Mouse (Mus musculus) erythroblast, embryonic 14.5 days (primary cell): ENCODE results near the gene Atp6v1e2.

ENCODE experiments used
- GATA1 ChIP-seq: IDR thresholded peaks from 2 replicates; pipeline ENCODE4 v1.6.1; 2012; ENCODE audit warnings: low read length, inconsistent platforms, mixed read lengths
- TAL1 ChIP-seq: IDR thresholded peaks from 3 replicates; pipeline ENCODE4 v1.6.1; 2012; ENCODE audit warnings: low read length, inconsistent platforms, mixed read lengths

GRCm38 (mm10) chr17:86905297-86906135, 42.2 kb downstream of the Atp6v1e2 start:
- no peak for TF ChIP-seq TAL1
- no peak for TF ChIP-seq GATA1
